Mouse (Mus musculus) limb, embryonic 14.5 days (tissue): ENCODE measurements around the gene Ugt1a6a. TPM values are rescaled to one million over a fixed set of nuclear protein-coding genes. Genes with fewer than 3 reads are reported as not detected.

Experiments
- ATAC-seq: fragments of 200-750 bp; cut with Nextera tagmentation; 2 replicates; pipeline ENCODE4 v1.8.0; 2017; ENCODE audit warnings: low read depth, moderate number of reproducible peaks, moderate TSS enrichment; ENCODE audit not compliant: low FRiP score
- DNase-seq: peaks from one replicate; pipeline ENCODE4 v3.0.0-alpha.2; 2015; ENCODE audit warnings: low spot score
- H3K27ac ChIP-seq: fragments of 300-500 bp; sonication (generic); replicated peaks from 2 replicates; pipeline ENCODE4 v1.5.1; 2014; ENCODE audit warnings: low read depth, mild to moderate bottlenecking, low read length, moderate library complexity, mixed read lengths
- H3K27me3 ChIP-seq: fragments of 300-500 bp; sonication (generic); 2 replicates; pipeline ENCODE4 v1.6.1; 2014; ENCODE audit warnings: low read length, mixed read lengths; ENCODE audit not compliant: control insufficient read depth, insufficient read depth
- H3K36me3 ChIP-seq: fragments of 300-500 bp; sonication (generic); 2 replicates; pipeline ENCODE4 v1.6.1; 2014; ENCODE audit warnings: mild to moderate bottlenecking, low read length, moderate library complexity, mixed read lengths; ENCODE audit not compliant: control insufficient read depth, insufficient read depth
- H3K4me1 ChIP-seq: fragments of 300-500 bp; sonication (generic); 2 replicates; pipeline ENCODE4 v1.6.1; 2014; ENCODE audit warnings: antibody characterized with exemption, low read length, mixed read lengths; ENCODE audit not compliant: control insufficient read depth, insufficient read depth
- H3K4me2 ChIP-seq: fragments of 300-500 bp; sonication (generic); replicated peaks from 2 replicates; pipeline ENCODE4 v1.6.1; 2014; ENCODE audit warnings: low read depth, mild to moderate bottlenecking, low read length, moderate library complexity; ENCODE audit not compliant: severe bottlenecking
- H3K4me3 ChIP-seq: fragments of 300-500 bp; sonication (generic); replicated peaks from 2 replicates; pipeline ENCODE4 v1.5.1; 2014; ENCODE audit warnings: low read length
- H3K9ac ChIP-seq: fragments of 300-500 bp; sonication (generic); 2 replicates; pipeline ENCODE4 v1.6.1; 2014; ENCODE audit warnings: mild to moderate bottlenecking, low read depth, low read length, moderate library complexity; ENCODE audit not compliant: severe bottlenecking
- H3K9me3 ChIP-seq: fragments of 300-500 bp; sonication (generic); 2 replicates; pipeline ENCODE4 v1.6.1; 2016; ENCODE audit warnings: low read length; ENCODE audit not compliant: control insufficient read depth
- POLR2A ChIP-seq: fragments of 200-500 bp; IDR thresholded peaks from 2 replicates; pipeline ENCODE4 v1.8.0; 2012; ENCODE audit warnings: inconsistent platforms, mild to moderate bottlenecking, moderate library complexity, borderline replicate concordance; ENCODE audit not compliant: insufficient read depth, insufficient read length; ENCODE audit errors: extremely low read depth
- WGBS: fragments of 180-500 bp; shearing (Covaris S2); extraction: QIAGEN DNeasy Blood & Tissue Kit; methylation state at CpG from one replicate; pipeline ENCODE4 v1.1.7; 2014; 5-methylcytosine and 5-hydroxymethylcytosine counted together
- polyA plus RNA-seq, 2 experiments: library from polyadenylated mRNA; depleted of rRNA in 1 of 2; stranded (reverse) in 1 of 2; unstranded in 1 of 2; fragments of >200 nt; fragmentation: Nextera tagmentation in 1 of 2; extraction: Ambion mirVana in 1 of 2; gene quantifications; 2 replicates each; pipeline versions ENCODE4 v1.2.1 to v1.2.3; 2012 to 2014

Ugt1a6a gene
- polyA plus RNA-seq, 2 experiments: 2.3 to 5.4 TPM

DNA sequence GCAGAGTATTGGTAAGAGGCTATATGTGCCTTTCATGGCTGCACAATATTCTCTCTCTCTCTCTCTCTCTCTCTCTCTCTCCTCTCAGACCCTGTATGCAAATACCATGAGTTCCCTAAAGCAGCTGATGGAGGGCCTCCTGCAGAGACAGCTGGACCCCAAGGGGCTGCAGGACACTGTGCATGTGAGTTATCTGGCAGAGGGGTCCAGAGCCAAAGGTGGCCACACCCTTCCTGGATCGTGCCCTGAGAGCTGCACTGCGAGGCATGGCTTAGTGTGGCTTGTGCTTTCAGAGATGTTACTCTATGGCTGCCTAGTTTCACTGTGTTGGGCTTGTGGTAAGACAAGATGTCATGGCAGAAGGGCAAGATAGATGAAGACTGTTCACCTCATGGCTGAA, 113.1 kb downstream of the Ugt1a6a start:
- peaks cover 87% of the 10 kb centered on the region for H3K9me3 ChIP-seq
- DNase-seq (no peak), ATAC-seq (no peak)
- no peak overlapping the region for H3K27ac ChIP-seq
- TF ChIP-seq POLR2A: no peak
- H3K36me3 ChIP-seq: no peaks in the 10 kb centered on the region
- no peak overlapping the region for H3K4me2 ChIP-seq
- H3K4me1 ChIP-seq: no peaks in the 10 kb centered on the region
- 48% methylated on average over 2 of the region's 2 CpGs for WGBS
- H3K9ac ChIP-seq: no peak overlapping the region
- no peaks in the 10 kb centered on the region for H3K27me3 ChIP-seq
- no peak overlapping the region for H3K4me3 ChIP-seq

DNA sequence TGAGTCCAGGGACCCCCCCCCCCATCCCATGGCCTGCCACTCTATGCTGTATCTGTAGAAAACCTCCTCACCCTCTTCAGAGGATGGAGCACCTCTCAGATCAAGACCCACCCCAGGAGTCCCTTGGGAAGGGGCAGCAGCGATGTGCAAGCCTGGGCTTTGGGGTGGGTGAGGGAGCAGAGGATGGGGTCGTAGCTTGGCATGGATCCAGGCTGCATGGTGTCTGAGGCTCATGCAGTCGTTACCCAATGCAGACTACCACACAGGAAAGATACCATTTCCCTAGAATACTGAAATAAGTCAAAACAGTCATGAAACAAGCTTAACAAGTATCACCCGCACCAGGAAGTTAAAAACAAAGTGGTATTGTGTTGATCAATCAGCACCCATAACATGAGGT, 114.0 kb downstream of the Ugt1a6a start:
- H3K9ac ChIP-seq: no peak overlapping the region
- no peak for TF ChIP-seq POLR2A
- no peaks in the 10 kb centered on the region for H3K36me3 ChIP-seq
- peaks cover 87% of the 10 kb centered on the region for H3K9me3 ChIP-seq
- H3K4me3 ChIP-seq: no peak overlapping the region
- H3K27me3 ChIP-seq: no peaks in the 10 kb centered on the region
- WGBS: 71% methylated on average over 4 of the region's 4 CpGs
- ATAC-seq (no peak), DNase-seq (no peak)
- no peak overlapping the region for H3K27ac ChIP-seq
- no peak overlapping the region for H3K4me2 ChIP-seq
- no peaks in the 10 kb centered on the region for H3K4me1 ChIP-seq

DNA sequence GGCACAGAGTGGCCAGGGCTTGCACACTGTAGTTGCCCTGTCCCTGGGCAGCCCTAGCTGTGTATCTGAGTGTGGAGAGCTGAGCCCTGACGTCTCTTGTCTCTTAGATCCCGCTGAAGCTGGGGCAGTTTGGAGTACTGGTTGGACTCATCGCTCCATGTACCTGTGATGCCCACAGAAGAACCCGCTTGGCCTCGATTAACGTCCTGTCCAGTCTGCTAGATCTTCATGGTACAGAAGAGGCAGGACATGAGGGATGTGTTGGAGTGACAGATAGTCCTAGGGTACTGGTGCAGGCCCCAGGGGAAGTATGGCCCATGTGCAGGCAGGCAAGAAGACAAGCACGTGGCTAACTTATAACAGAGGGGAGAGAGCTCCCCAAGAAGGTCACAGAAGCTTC, 115.0 kb downstream of the Ugt1a6a start:
- no peak for TF ChIP-seq POLR2A
- Histone ChIP-seq H3K4me2 (no peak overlapping the region), H3K9ac (no peak overlapping the region), H3K4me3 (no peak overlapping the region), H3K4me1 (no peaks in the 10 kb centered on the region), H3K9me3 (peaks cover 83% of the 10 kb centered on the region), H3K27me3 (no peaks in the 10 kb centered on the region), H3K36me3 (no peaks in the 10 kb centered on the region), H3K27ac (no peak overlapping the region)
- DNase-seq: no peak
- WGBS: 78% methylated on average over 7 of the region's 7 CpGs
- ATAC-seq: no peak

DNA sequence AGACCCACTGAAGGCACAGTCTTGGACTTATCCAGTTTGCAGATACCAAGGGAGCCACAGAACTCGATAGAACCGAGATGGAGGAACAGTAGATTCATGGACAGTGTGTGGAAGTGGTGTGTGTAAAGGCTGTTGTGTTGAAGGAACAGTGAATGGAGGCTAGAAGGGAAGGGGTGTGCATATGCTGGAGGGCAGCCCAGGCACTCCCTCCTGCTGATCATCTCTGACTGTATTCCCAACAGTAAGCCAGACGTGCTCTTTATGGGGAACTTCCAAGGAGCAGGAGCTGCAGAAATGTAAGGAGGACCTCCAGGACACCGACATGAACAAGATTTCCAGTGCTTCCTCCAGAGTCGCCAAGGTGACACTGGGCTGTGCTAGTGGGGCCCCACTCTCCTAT, 115.4 kb downstream of the Ugt1a6a start:
- 80% methylated on average over 5 of the region's 5 CpGs for WGBS

DNA sequence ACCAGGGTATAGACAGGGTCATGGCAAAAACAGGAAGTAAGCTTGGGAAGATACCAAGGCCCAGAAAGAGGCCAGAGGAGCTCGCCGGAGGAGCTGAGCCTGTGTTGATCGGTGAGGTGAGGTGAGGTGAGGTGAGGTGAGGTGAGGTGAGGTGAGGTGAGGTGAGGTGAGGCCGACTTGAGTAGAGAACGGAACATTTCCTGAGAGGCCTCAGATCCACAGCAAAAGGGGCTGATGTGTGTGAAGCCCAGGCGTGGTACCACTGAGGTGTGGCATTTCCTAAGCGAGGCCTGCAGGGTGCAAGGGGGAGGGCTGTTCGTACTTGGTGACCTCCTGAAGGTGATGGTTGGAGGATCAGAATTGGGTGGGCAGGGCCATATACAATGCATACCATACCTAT, 118.5 kb downstream of the Ugt1a6a start:
- Histone ChIP-seq H3K4me3 (no peak overlapping the region), H3K27ac (no peak overlapping the region), H3K9me3 (peaks cover 84% of the 10 kb centered on the region), H3K4me2 (no peak overlapping the region), H3K36me3 (no peaks in the 10 kb centered on the region), H3K4me1 (no peaks in the 10 kb centered on the region), H3K27me3 (no peaks in the 10 kb centered on the region), H3K9ac (no peak overlapping the region)
- DNase-seq (no peak), ATAC-seq (no peak)
- no peak for TF ChIP-seq POLR2A
- 74% methylated on average over 8 of the region's 8 CpGs for WGBS

More for the DNA sequence above, 115.4 kb downstream of the Ugt1a6a start:
- Histone ChIP-seq H3K27me3 (no peaks in the 10 kb centered on the region), H3K9me3 (peaks cover 83% of the 10 kb centered on the region), H3K4me1 (no peaks in the 10 kb centered on the region), H3K27ac (no peak overlapping the region), H3K4me2 (no peak overlapping the region), H3K4me3 (no peak overlapping the region), H3K36me3 (no peaks in the 10 kb centered on the region), H3K9ac (no peak overlapping the region)
- ATAC-seq (no peak), DNase-seq (no peak)
- no peak for TF ChIP-seq POLR2A

DNA sequence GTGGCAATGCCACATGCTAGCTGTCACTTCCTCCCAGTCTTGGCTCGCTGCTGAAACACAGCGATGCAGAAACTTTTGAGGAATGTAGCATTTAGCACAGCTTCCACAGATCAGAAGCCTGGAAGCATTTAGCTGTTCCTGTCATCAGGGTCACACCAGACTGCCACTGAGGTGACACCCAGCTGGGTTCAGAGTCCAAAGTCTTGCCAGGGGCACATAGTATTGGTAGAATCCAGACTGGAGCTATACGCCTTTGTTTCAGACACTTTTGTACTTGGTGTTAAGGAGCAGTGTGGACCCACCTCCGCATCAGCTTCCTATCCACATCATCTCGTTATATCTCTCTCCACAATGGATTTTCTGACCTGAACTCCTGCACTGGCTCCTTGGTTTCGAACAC, 118.9 kb downstream of the Ugt1a6a start:
- Histone ChIP-seq H3K27ac (no peak overlapping the region), H3K4me1 (no peaks in the 10 kb centered on the region), H3K9me3 (peaks cover 80% of the 10 kb centered on the region), H3K36me3 (no peaks in the 10 kb centered on the region), H3K9ac (no peak overlapping the region), H3K27me3 (no peaks in the 10 kb centered on the region), H3K4me2 (no peak overlapping the region), H3K4me3 (no peak overlapping the region)
- no peak for TF ChIP-seq POLR2A
- DNase-seq (no peak), ATAC-seq (no peak)
- WGBS: 69% methylated on average over 6 of the region's 6 CpGs
